Mouse (Mus musculus) monocyte, adult 59 days (primary cell): ENCODE measurements around the gene Nup98. TPM values are rescaled to one million over a fixed set of nuclear protein-coding genes. Genes with fewer than 3 reads are reported as not detected.

Source experiments
- total RNA-seq, 2 experiments: library from RNA; stranded (reverse); gene quantifications; one replicate each; pipeline ENCODE4 v1.2.4; 2023

Nup98 gene
- total RNA-seq, result 10 to 100 TPM; 95.1 to 96.2 TPM

DNA sequence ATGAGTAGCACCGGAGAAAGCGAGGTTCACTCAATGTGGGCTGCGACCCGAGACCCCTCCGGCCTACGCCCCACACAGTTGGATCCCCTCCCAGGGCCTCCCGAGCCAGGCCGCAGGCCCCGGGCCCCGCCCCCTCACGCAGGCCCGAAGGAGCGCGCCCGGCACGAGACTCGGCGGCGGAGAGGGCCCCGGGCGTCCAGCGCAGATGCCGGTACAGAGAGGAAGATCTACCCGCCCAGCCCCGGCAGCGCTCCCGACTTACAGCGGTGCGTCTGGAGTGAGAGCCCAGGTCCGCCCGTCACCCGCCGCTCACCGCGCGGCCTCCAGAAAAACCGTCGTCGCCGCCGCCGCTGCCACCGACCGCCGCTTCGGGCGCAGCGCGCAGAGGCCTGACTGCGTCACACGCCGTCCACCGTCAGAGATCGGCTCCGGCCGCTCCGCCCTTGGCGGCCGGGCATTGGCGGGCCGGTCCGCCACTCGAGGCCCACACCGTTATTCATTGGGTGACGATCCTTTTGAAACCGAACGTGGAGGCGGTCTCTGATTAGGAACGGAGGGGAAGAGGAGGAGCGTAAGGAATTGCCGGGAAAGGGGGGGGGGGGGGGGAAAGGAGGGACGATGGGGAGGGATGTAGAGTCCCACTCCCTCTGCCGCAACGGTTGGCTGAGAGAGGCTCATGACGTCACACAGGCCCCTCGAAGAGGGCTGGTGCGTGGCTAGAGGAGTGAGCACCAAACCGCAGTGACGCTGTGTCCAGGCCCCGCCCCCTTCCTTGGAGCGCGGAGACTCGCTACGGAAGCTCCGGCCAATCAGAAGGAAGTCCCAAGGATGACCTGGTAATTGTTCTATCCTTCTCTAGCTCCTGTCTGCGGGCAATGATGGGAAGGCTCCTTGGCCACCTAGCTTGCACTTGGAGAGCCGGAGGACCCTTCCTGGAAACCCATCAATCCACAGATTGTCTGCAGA is at the start of gene Nup98, which contains the start of gene Pgap2:
Gene Nup98 (minus strand): TSS at position 421 of the 966 bp plus-strand sequence.
Gene Pgap2 (plus strand): TSS at position 453 of the 966 bp plus-strand sequence.

DNA sequence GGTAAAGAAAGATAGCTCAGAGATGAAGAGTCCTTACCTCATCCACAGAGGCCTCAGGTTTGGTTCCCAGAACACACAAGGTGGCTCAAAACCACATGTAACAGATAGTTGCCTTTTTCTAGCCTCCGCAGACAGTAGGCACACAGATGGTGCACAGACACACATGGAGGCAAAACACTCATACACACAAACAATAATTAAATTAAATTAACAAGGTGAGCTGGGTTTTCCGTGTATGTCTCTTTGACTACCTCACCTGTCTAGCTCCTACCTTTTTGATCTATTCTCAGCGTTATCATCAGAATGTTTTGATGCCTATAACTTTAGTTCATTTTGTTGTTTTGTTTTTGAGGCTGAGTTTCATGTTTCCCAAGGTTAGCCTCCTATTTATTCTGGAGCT is 46.0 kb upstream of the Nup98 start, which contains the start of gene Rhog:
Gene Rhog (minus strand): TSS at position 101 of the 400 bp plus-strand sequence.

DNA sequence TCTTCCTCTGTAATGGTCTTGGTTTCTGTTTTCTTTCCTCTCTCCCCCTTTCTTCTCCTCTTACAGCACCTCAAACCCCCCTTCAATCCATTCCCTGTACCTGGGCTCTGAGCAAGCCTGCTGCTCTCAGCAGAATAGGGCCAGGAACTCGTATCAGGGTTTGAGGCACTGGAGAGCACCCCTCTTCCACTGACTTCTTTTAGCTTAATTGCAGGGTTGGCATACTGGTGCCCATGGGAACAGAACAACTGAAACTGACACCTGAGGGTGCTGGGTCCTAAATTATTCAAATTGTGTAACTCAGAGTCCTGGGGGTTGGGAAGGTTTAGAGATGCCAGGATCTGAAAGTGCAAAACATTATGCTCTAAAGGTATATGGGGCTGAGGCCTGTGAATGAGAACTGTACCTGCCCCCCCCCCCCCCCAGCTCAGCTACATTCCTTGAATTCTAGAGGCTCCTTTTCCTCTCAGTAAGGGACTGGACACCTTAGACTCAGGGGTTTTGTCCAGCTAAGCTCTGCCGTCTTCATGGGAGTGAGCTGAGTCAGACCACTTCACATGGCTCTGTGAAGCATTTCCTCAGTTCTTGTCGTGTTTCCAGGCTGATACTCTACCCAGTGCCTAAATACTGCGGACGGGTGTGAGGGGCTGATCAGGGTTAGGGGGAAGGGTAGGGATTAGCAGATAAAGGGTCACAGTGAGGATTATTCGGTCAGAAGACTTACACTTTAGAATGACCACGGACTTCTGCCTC is 93.2 kb downstream of the Nup98 start, which contains the start of gene Chrna10:
Gene Chrna10 (minus strand): TSS at position 250 of the 753 bp plus-strand sequence.

DNA sequence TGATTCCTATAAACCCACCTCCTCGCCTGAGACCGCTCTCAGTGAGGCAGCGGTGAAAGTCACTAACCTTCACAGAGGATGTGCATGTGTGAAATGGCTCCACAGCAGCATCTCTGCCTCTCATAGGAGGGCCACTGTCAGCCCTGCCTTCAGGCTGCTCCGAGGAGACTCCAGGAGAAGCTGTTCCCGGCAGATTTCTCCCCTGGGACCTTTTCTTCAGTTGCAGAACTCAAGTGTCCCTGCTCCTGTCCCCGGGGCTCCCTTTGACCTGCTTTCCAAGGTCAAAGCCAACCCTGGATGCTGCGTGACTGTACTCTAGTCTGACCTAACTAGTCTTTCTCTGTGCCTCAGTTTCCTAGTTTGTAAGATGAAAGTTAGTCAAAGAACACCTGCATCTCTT is 100.8 kb downstream of the Nup98 start, which contains the start of gene Art5:
Gene Art5 (minus strand): TSS at position 319 of the 400 bp plus-strand sequence.

DNA sequence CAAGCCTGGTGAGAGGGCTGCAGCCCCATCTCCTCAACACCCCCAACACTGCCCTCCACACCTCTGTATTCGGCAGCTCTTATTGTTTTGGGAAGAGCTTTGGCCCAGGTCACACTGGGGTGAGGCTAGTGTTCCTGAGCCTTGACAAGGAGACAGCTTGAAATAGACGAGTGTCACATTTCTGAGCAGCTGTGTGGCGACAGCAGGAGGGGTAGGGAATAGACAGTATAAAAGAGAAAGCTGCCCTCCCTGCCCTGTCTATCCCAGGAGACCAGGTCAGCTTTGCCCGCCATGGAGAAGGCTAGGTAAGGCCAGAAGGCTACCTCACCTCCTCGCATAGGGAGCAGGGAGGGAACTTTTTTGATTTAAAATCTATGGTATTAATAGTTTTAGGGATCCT is 108.5 kb downstream of the Nup98 start, which contains the start of gene Art1:
Gene Art1 (plus strand): TSS at position 257 of the 400 bp plus-strand sequence.

DNA sequence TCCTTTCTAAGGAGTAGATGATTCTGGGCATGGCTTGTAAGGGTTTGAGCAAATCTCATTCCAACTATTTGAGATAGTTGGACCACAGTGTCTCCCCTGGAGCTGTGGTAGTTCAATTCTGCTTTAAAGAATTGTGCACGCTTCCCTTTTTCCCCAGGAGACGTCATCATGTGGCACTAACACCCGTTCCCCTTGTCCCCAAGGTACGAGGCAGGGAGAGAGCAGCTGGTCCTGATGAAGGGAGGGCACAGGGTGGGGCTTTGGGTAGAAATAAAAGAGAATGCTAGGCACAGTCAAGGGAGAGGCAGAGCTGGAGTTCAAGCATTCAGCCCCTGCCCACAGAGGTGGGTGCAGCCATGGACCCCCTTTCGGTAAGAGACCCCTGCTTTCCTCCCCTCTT is 127.2 kb downstream of the Nup98 start, which contains the start of gene Trpc2:
Gene Trpc2 (plus strand): TSS at position 301 of the 400 bp plus-strand sequence.

Other genes with a start within 250 kb of the Nup98 start
- 10 to 100 TPM; 28.8 to 30.0 TPM for gene Il18bp, start 191.5 kb downstream of the Nup98 start, total RNA-seq
- gene Rnf121, start 144.7 kb downstream of the Nup98 start, total RNA-seq, result 10 to 100 TPM; 18.2 to 27.3 TPM
- 1 to 10 TPM; 8.4 to 9.7 TPM for gene Xndc1, start 144.7 kb downstream of the Nup98 start, total RNA-seq
- gene Xntrpc, start 144.5 kb downstream of the Nup98 start, total RNA-seq, result 1 to 10 TPM in 1 of 2 experiments, under 1 TPM in 1; 0.52 to 1.5 TPM
- gene Trpc2, start 127.1 kb downstream of the Nup98 start, total RNA-seq, result under 1 TPM in 1 of 2 experiments, not detected in 1; 0.94 TPM
- gene Art1, start 108.4 kb downstream of the Nup98 start, total RNA-seq, result not detected
- not detected for gene Art5, start 100.7 kb downstream of the Nup98 start, total RNA-seq
- not detected for gene Chrna10, start 93.3 kb downstream of the Nup98 start, total RNA-seq
- 10 to 100 TPM; 48.1 to 65.1 TPM for gene Pgap2, start within 50 bp of the Nup98 start, total RNA-seq
- gene Rhog, start 45.9 kb upstream of the Nup98 start, total RNA-seq, result 100 to 1,000 TPM; 434 to 437 TPM
- 10 to 100 TPM; 51.8 to 52.0 TPM for gene Stim1, start 57.6 kb upstream of the Nup98 start, total RNA-seq
- gene Rrm1, start 231.5 kb upstream of the Nup98 start, total RNA-seq, result 10 to 100 TPM; 12.5 to 12.7 TPM